Mouse (Mus musculus) midbrain, embryonic 13.5 days (tissue): Measurements from ENCODE around the gene Adamts4. TPM values are rescaled to one million over a fixed set of nuclear protein-coding genes. Genes with fewer than 3 reads are reported as not detected.

Experiments
- ATAC-seq: fragments of 200-750 bp; cut with Nextera tagmentation; 2 replicates; pipeline ENCODE4 v1.8.0; 2017; ENCODE audit warnings: mild to moderate bottlenecking, moderate TSS enrichment, moderate library complexity
- H3K27ac ChIP-seq: fragments of 300-500 bp; sonication (generic); 2 replicates; pipeline ENCODE4 v1.5.1; 2015; ENCODE audit warnings: inconsistent platforms, mild to moderate bottlenecking, moderate library complexity
- H3K27me3 ChIP-seq: fragments of 300-500 bp; sonication (generic); 2 replicates; pipeline ENCODE4 v1.6.1; 2015; ENCODE audit warnings: mild to moderate bottlenecking, inconsistent platforms
- H3K36me3 ChIP-seq: fragments of 300-500 bp; sonication (generic); 2 replicates; pipeline ENCODE4 v1.6.1; 2015; ENCODE audit warnings: mild to moderate bottlenecking, inconsistent platforms
- H3K4me1 ChIP-seq: fragments of 300-500 bp; sonication (generic); replicated peaks from 2 replicates; pipeline ENCODE4 v1.6.1; 2015; ENCODE audit warnings: inconsistent platforms
- H3K4me2 ChIP-seq: fragments of 300-500 bp; sonication (generic); replicated peaks from 2 replicates; pipeline ENCODE4 v1.6.1; 2015; ENCODE audit warnings: moderate library complexity, mild to moderate bottlenecking, inconsistent platforms
- H3K4me3 ChIP-seq: fragments of 300-500 bp; sonication (generic); replicated peaks from 2 replicates; pipeline ENCODE4 v1.5.1; 2015; ENCODE audit warnings: mild to moderate bottlenecking, inconsistent platforms
- H3K9ac ChIP-seq: fragments of 300-500 bp; sonication (generic); replicated peaks from 2 replicates; pipeline ENCODE4 v1.6.1; 2015; ENCODE audit warnings: mild to moderate bottlenecking, inconsistent platforms
- H3K9me3 ChIP-seq: fragments of 300-500 bp; sonication (generic); 2 replicates; pipeline ENCODE4 v1.6.1; 2016; ENCODE audit warnings: mild to moderate bottlenecking, inconsistent platforms
- WGBS: fragments of 180-500 bp; shearing (Covaris S2); methylation state at CpG from one replicate; pipeline ENCODE4 v1.1.7; 2015; 5-methylcytosine and 5-hydroxymethylcytosine counted together
- polyA plus RNA-seq: library from polyadenylated mRNA; unstranded; fragments of >200 nt; fragmentation: Nextera tagmentation; extraction: Ambion mirVana; gene quantifications from 2 replicates; pipeline ENCODE4 v1.2.1, GENCODE M21; 2015

Gene Adamts4
- polyA plus RNA-seq, 1 experiment from 2014 or later: 7.4 TPM

DNA sequence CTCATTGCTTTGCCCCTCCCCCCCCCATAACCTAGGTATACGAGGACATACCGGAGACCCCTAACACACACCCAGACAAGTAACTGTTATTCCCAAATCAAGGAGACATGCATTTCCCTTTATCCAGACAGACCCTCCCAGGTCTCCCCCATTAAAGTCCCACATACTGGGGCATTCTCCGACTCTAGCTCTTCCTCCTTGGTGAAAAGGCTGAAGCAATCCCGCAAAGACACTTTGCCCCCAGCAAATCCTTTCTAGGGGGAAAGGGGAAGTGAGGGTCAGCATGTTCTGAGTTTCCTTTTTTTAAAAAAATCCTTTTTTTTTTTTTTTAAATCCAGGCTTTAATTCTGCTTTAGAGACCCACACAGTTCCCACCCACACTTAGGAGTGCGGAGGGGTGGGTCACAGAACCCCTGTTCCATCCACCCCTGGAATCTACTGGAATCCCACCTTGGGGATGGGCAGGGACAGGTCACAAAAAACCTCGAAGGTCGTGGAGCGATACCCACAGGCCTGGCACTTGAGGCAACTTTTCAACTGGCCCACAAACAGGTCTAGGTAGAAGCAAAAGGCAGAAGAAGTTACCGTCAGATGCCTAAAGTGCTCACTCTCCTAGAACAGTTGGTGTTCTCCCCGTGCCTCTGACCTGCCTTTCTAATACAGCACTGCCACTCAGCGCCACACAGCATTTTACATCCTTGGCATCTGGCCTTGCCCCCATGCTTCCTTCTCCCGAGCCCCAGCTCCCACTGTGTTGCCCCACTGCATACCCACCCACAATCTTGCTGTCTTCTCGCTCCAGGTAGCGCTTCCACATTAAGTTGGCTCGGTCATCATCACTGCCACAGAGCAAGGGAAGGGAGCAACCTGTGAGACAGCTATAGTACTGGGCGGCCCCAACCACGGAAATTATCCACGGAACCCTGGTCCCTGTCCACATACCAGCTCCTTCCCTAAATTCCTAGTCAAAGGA lies 33.3 kb downstream of the Adamts4 start:
- 94% methylated on average over 18 of the region's 18 CpGs for WGBS

DNA sequence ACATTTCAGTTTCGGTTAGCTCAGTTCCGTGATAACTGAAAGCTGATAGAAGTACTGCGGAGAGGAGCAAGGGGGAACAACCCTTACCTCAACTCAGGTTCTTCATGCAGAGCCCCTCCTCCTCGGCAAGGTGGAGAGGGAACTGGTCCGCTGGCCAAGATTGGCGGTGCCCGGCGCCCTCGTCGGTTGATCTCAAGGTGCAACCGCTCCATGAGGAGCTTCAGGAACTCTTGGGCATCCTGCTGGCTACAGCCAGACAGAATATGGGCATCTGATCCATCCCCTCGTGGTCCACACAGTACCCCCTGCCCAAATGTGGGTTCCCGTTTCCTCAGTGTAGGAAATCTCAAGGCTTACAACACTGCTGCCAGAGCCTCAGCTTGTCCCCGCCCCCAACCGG lies 34.3 kb downstream of the Adamts4 start:
- 93% methylated on average over 15 of the region's 15 CpGs for WGBS
- Histone ChIP-seq H3K36me3 (peaks cover 55% of the 10 kb centered on the region), H3K4me3 (no peak overlapping the region), H3K4me2 (no peak overlapping the region), H3K4me1 (peaks cover 54% of the 10 kb centered on the region), H3K9me3 (no peaks in the 10 kb centered on the region), H3K27ac (no peak overlapping the region), H3K27me3 (no peaks in the 10 kb centered on the region), H3K9ac (no peak overlapping the region)
- no peak for ATAC-seq

More for the DNA sequence above, 33.3 kb downstream of the Adamts4 start:
- Histone ChIP-seq H3K36me3 (peaks cover 48% of the 10 kb centered on the region), H3K4me2 (no peak overlapping the region), H3K9ac (no peak overlapping the region), H3K9me3 (no peaks in the 10 kb centered on the region), H3K4me1 (peaks cover 56% of the 10 kb centered on the region), H3K4me3 (no peak overlapping the region), H3K27me3 (no peaks in the 10 kb centered on the region), H3K27ac (no peak overlapping the region)
- no peak for ATAC-seq

DNA sequence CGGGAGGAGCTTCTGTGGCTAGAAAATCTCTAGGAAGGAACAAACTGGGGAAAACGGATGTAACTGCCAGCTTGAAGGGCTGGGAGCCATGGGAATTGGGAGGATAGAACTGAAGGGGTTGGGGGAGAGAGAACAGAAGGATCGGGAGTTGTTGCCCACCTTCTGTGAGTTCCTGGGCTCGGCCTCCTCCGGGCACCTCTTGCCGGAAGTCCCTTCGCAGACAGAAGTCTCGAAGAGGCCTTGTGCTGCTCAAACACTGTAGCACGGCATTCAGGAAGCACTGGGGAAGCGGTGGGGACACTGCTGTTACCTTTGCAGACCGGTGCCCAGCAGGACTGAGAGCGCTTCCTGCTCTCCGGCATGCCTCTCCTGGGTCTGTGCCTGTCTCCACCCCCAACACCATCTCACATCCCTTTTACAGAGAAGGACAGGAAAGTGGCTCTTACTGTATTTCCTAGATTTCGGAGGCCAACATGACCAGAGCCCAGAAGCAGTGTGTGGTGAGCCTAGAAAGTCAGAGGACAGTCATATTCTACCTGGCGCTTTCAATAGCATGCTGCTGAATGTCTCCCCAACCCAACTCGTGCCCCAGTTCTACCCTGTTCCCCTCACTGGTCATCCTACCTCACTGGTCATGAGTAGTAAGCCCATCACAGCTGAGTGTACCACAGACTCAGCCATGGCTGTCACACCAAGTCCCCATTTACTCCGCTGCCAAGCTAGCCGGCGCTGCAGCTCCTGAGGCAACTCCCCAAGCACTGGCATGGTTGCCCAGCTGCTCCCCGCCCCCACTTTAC lies 35.1 kb downstream of the Adamts4 start:
- Histone ChIP-seq H3K27ac (0 out of 2 replicates have a peak overlapping the region, but pooled peaks have one; percentile 14), H3K4me1 (peaks cover 46% of the 10 kb centered on the region), H3K4me2 (no peak overlapping the region), H3K36me3 (peaks cover 61% of the 10 kb centered on the region), H3K4me3 (no peak overlapping the region), H3K9ac (peak overlapping the region; percentile 19; the same call in 1 of the 2 replicates), H3K9me3 (no peaks in the 10 kb centered on the region), H3K27me3 (no peaks in the 10 kb centered on the region)
- 89% methylated on average over 20 of the region's 20 CpGs for WGBS
- ATAC-seq: no peak

DNA sequence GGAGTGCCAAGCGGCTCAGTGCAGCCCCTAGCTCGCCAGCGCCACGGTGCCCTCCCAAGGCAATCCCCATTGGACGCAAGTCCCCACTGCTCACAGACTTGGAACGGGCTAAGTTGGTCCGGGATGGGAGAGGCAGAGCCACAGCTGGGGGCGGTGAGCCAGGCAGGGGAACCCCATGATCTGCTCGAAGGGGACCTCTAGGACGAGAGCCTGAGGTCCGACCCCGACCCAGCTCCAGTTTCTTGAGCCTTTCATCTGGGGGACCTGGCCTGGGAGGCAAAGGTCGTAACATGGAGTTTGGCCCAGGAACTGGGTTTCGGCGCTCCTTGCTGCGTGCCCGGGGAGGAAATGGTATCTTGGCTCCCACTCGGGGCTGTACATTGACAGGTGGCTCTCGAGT lies 36.3 kb downstream of the Adamts4 start:
- H3K27ac ChIP-seq: peak overlapping the region; percentile 98; the same call in 1 of the 2 replicates
- peak overlapping the region; percentile 96 for H3K9ac ChIP-seq
- 87% methylated on average over 19 of the region's 19 CpGs for WGBS
- no peaks in the 10 kb centered on the region for H3K9me3 ChIP-seq
- ATAC-seq: no peak
- H3K27me3 ChIP-seq: no peaks in the 10 kb centered on the region
- peaks cover 61% of the 10 kb centered on the region for H3K36me3 ChIP-seq
- peak overlapping the region; percentile 89 for H3K4me3 ChIP-seq
- peaks cover 40% of the 10 kb centered on the region for H3K4me1 ChIP-seq
- peak overlapping the region; percentile 73 for H3K4me2 ChIP-seq

DNA sequence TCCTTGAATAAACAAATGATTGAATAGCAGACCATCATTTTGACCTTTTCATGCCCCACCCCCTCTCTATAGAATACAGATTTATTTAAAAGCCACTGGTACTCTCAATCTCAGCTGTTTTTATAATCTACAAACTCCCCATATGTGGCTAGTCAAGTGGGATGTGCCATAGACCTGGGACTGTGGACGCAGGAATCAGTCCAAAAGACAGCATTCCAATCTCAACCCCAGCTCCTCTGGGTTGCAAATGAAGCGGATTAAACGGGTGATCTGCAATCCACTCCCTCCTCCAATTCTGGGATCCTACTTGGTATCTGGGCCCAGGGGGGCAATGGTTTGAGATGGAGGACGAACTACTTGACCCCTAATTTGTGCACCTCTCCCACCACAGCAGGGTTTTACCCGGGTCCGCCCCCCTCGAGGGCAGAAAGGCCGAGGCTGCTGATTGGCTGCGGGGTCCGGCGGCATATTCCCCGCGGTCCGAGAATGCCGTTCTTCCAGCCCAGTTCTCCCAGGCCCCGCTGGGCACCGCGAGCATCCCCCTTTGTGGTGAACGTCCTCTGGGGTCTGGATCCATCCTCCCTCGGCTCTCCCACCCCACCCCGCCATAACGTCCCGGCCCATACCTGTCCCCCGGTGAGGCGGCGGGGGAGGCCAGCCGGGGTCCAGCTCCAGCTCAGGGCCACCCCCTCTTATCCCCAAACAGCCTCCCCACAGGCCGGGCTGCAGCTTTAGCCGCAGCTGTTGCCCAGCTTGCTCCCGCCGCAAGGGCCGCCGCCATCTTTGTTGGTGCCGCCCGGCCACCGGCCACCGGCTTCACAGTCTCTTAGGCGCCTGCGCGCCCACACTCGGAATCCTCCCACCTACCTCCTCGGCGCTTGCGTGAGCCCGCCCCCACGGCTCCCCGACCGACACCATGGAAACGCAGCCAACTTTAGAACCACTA lies 37.2 kb downstream of the Adamts4 start, which contains the start of gene Usp21:
Gene Usp21, minus strand, starts transcription at position 856 of the 946 bp plus-strand sequence.
- peaks cover 56% of the 10 kb centered on the region for H3K36me3 ChIP-seq
- H3K9me3 ChIP-seq: no peaks in the 10 kb centered on the region
- H3K27me3 ChIP-seq: no peaks in the 10 kb centered on the region
- peak; percentile 95 for ATAC-seq
- H3K27ac ChIP-seq: peak within 1 kb of the TSS; percentile 98
- H3K4me3 ChIP-seq: peak within 1 kb of the TSS; percentile 89
- WGBS: under 1% methylated on average over 49 of the region's 49 CpGs
- H3K4me2 ChIP-seq: peak within 1 kb of the TSS; percentile 73
- H3K9ac ChIP-seq: peak within 1 kb of the TSS; percentile 96
- H3K4me1 ChIP-seq: peaks cover 32% of the 10 kb centered on the region

DNA sequence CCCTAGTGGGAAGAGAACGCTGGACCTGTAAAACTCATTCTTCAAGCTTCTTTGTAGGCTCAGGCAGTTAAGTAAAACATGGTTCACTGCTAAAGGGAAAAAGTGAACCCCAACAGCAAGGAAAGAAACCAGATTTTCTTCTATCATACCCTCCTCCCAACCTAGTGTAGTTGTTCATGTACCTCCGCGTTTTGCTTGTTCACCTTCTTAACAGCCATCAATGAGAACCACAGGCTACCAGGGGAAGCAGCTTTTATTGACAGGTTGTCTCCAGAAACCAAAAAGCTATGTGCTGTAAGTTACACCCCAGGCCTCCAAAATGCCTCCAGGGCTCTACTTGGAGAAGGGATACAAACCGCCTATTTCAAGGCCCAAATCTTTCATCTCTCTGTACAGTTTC lies 38.1 kb downstream of the Adamts4 start:
- H3K9me3 ChIP-seq: no peaks in the 10 kb centered on the region
- no peaks in the 10 kb centered on the region for H3K27me3 ChIP-seq
- H3K9ac ChIP-seq: 0 out of 2 replicates have a peak overlapping the region, but pooled peaks have one; percentile 39
- peak overlapping the region; percentile 89 for H3K4me3 ChIP-seq
- H3K4me2 ChIP-seq: peak overlapping the region; percentile 73
- 71% methylated on average over 4 of the region's 4 CpGs for WGBS
- peak overlapping the region; percentile 98 for H3K27ac ChIP-seq
- peaks cover 36% of the 10 kb centered on the region for H3K4me1 ChIP-seq
- peaks cover 50% of the 10 kb centered on the region for H3K36me3 ChIP-seq
- no peak for ATAC-seq

DNA sequence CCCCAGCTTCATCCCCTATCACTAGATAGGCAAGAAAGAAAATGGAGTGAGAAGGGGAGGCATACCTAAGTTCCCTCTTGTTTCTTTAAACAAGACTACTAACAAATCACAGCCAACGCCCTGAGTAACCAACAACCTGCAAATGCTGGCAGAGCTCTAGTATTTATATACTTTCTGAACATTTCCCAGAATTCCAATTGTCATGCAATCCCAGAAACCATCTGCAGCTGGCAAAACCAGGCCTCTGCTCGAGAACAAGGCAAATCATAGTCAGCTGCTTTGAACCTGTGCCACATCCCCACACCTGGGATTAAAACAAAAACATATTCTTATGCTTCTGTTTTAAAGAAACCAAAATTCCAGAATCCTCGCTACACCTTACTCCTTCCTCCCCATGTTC lies 43.1 kb downstream of the Adamts4 start:
- 96% methylated on average over 3 of the region's 3 CpGs for WGBS
- Histone ChIP-seq H3K27ac (no peak overlapping the region), H3K36me3 (peaks cover 16% of the 10 kb centered on the region)

DNA sequence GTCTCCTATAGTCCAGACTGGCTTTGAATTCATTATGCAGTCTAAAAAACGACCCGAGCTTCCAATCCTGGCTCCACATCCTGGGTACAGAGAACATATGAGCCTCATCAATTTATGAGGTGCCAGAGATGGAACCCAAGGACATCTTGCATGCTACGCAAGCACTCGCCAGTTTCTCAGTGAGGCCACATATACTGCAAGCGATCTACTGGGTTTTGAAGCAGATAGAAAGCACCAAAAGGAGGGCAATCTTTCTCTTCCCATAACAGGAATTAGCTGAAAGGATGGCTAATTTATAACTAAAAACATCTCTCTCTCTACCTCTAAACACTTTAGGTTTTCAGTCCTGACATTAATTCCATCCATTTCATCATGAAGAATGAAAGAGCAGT lies 43.7 kb downstream of the Adamts4 start:
- Histone ChIP-seq H3K4me2 (peak overlapping the region; percentile 82), H3K4me1 (peaks cover 10% of the 10 kb centered on the region), H3K36me3 (peaks cover 10% of the 10 kb centered on the region), H3K4me3 (peak overlapping the region; percentile 71), H3K27me3 (peaks cover 24% of the 10 kb centered on the region), H3K9me3 (no peaks in the 10 kb centered on the region), H3K27ac (peak overlapping the region; percentile 89), H3K9ac (peak overlapping the region; percentile 77)
- no peak for ATAC-seq
- 49% methylated on average over 5 of the region's 5 CpGs for WGBS

More for the DNA sequence above, 43.1 kb downstream of the Adamts4 start:
- peak overlapping the region; percentile 82 for H3K4me2 ChIP-seq
- ATAC-seq: no peak
- peaks cover 13% of the 10 kb centered on the region for H3K4me1 ChIP-seq
- H3K27me3 ChIP-seq: peaks cover 19% of the 10 kb centered on the region
- no peaks in the 10 kb centered on the region for H3K9me3 ChIP-seq
- H3K4me3 ChIP-seq: peak overlapping the region; percentile 71
- peak overlapping the region; percentile 77; the same call in 1 of the 2 replicates for H3K9ac ChIP-seq

DNA sequence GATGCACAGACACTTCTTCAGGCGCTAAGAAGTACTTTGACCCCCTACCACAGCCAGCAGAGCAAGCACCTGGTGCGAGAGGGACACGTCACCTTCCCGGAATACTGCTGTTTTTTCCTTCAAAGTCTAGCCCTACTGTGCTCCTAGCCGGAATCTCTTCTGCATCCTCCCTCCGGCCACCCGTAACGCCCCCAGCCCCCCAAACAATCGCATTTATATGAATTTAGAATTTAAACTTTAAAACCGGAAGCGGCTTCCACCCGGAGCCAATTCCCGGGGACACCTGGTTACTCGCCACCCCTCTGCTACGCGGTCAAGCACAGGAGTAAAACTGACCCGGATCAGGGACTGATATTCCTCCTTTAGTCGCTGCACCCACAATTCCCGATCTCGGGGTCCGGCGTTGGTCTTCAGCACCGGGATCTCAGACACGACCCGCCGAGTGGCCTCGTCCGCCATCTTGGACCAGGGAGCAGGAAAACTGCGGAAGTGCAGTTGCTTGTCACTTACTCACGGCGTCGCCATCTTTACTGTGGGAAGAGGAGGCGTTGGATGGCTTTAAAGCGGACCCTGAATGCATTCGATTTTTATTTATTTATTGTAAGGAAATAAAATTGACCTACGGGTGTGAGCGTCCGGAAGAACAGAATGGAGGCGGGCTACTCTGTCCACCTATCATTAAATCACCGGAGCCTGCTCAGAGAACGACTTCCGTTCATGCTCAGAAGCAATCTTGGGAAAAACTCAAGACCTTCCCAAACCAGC lies 44.3 kb downstream of the Adamts4 start, which contains the start of gene Ufc1:
Gene Ufc1, minus strand, starts transcription at position 727 of the 765 bp plus-strand sequence.
- WGBS: under 1% methylated on average over 42 of the region's 42 CpGs
- ATAC-seq: peak; percentile 86
- Histone ChIP-seq H3K36me3 (peaks cover 6% of the 10 kb centered on the region), H3K27ac (peak within 1 kb of the TSS; percentile 89), H3K9me3 (no peaks in the 10 kb centered on the region), H3K4me3 (peak within 1 kb of the TSS; percentile 71), H3K27me3 (peaks cover 25% of the 10 kb centered on the region), H3K4me1 (peaks cover 10% of the 10 kb centered on the region), H3K4me2 (peak within 1 kb of the TSS; percentile 82), H3K9ac (peak within 1 kb of the TSS; percentile 77)

DNA sequence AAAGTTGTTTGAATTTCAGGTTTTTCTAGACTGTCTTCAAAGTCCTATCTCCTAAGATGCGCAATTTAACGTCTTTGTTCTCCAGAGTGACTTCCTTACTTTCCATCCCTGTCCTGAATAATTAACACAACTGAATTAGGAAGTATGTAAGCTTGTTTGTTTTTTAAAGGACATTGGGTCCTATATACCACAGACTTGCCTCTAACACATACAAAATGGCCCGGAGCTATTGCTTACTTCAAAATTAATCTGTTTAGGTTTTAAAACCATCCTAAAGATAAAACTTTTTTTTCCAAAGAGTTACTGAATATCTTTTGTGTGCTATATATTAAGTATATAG lies 44.8 kb downstream of the Adamts4 start:
- peak overlapping the region; percentile 77 for H3K9ac ChIP-seq
- peaks cover 10% of the 10 kb centered on the region for H3K4me1 ChIP-seq
- peaks cover 25% of the 10 kb centered on the region for H3K27me3 ChIP-seq
- ATAC-seq: peak; percentile 58
- WGBS: 15% methylated on average over 3 of the region's 3 CpGs
- H3K36me3 ChIP-seq: peaks cover under 1% of the 10 kb centered on the region; the same call in 1 of the 2 replicates
- peak overlapping the region; percentile 82 for H3K4me2 ChIP-seq
- peak overlapping the region; percentile 89 for H3K27ac ChIP-seq
- peak overlapping the region; percentile 71 for H3K4me3 ChIP-seq
- H3K9me3 ChIP-seq: no peaks in the 10 kb centered on the region
